Mouse (Mus musculus) left cerebral cortex, postnatal 4 days (tissue): Measurements from ENCODE around the gene Rbm38. TPM values are rescaled to one million over a fixed set of nuclear protein-coding genes. Genes with fewer than 3 reads are reported as not detected.

Experiments used
- DNase-seq: peaks from one replicate; pipeline ENCODE4 v3.0.0-alpha.2; 2022
- intact Hi-C: fragments of 180-260 bp; cut with DNase I; formaldehyde crosslinking; loops from one replicate; pipeline ENCODE4 v1.15.1; 2025
- total RNA-seq, 2 experiments: library from RNA; stranded (reverse); gene quantifications; 2 replicates each; pipeline ENCODE4 v1.2.3; 2021

Rbm38 gene
- total RNA-seq, 2 experiments from 2014 or later: 7.5 to 8.1 TPM

DNA sequence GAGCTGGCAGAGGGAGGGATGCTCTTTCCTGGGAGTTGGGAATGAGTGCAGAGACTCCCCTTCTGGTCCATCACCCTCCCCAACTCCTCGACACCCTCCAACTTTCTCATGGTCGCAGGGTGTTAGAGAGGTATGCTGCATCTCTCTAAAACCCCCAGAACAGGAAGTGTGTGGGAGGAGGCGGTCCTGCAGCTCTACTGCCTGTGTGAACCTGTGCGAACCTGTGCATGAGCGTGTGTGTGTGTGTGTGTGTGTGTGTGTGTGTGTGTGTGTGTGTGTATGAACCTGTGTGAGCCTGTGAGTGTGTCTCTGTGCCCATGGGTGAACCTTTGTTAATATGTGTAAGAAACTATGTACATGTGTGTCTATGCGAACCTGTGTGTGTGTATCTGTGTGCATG is 33.5 kb downstream of the Rbm38 start:
- DNase-seq: no peak
- intact Hi-C loops: no loop called here

DNA sequence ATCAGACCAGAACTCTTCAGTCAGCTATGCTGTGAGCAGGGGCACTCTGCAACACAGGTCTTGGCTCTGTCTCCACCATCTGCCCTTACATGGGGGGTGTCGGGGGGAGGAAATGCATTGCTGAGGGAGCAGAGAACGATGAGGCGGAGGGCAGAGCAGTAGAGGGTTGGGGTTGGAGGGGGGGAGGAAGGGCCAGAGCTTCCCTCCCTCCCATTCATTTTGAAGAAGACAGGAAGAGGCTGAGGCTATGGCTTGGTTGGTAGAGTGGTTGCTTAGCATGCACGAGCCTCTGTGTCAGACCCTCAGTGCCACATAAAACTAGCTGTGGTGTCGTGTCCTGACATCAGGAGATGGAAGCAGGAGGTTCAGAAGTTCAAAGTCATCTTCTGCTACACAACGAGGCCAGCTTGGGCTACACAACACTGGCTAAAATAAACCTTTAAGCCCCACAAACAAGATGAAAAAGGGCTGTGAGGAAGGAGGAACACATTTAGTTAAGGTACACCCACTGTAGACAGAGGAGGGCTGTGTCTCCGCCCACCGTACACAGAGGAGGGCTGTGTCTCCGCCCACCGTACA is 36.1 kb downstream of the Rbm38 start:
- intact Hi-C loops: no loop called here
- no peak for DNase-seq

DNA sequence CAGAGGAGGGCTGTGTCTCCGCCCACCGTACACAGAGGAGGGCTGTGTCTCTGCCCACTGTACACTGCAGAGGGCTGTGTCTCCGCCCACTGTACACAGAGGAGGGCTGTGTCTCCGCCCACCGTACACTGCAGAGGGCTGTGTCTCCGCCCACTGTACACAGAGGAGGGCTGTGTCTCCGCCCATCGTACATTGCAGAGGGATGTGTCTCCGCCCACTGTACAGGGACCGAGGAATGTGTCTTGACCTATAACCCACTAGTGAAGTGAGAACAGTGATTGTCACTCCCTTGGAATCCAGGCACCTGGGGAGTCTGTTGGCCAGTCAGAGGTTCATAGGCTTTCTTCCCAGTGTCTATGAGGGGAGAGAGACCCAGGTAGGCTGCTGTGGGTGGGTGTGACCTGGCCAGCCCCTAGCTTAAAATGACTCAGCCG is 36.6 kb downstream of the Rbm38 start:
- intact Hi-C loops: no loop called here
- DNase-seq: no peak

DNA sequence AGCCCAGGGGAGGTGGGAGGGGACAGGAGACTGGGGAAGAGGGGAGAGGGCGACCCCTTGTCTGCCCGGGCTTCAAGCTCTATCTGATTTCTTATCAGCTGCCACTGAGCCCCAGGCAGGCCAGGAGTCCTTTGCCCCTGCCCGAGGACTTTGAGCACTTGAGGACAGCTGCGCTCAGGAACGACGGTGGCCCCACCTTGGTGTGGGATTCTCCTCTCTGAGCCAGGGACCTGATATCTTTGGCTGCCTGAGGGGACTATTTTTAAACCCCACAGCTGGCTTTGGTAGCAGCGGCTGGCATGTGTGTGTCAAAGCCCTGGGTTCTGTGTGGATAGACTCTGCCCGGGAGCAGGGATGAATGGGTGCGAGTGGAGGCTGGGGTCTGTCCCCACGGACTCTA is 37.3 kb downstream of the Rbm38 start:
- intact Hi-C loops: no loop called here

DNA sequence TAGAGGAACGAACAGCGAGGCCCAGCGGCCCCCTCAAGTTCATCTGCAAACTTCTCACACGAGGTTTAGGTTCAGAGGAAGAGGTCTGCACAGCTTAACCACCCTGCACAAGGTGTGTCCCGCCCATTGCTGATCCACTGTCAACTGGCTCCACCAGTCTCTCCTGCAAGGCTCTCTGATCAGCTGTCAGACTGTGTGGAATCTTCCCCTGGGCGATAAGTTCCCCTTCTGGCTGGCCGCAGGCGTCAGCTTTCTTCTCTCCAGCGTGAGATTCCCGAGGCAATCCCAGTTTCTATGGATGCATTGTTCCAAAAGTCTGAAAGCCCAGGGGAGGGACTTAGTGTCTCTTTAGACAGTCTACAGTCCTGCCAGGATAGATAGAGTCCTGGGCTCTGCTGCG is 38.0 kb downstream of the Rbm38 start:
- intact Hi-C loops: no loop called here
- no peak for DNase-seq

More for the DNA sequence above, 37.3 kb downstream of the Rbm38 start:
- no peak for DNase-seq

DNA sequence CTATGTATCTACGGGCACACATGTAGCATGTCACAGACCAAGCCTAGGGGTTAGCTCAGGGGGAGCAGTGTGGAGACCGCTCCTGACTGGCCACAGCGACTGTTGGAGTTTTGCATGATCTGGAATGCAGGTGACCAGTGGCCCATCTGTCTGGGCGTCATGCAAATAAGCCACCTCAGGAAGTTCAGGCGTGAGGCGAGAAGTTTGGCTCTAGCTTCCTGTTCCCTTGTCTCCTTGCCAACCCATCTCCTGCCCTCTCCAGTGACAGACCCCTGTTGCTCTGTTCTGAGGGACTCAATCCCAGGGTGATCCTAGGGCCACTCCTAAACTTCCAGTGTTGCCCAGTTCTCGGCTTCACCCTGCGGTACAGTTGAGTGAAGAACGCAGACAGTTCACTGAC is 40.2 kb downstream of the Rbm38 start:
- intact Hi-C loops: no loop called here
- DNase-seq: no peak

DNA sequence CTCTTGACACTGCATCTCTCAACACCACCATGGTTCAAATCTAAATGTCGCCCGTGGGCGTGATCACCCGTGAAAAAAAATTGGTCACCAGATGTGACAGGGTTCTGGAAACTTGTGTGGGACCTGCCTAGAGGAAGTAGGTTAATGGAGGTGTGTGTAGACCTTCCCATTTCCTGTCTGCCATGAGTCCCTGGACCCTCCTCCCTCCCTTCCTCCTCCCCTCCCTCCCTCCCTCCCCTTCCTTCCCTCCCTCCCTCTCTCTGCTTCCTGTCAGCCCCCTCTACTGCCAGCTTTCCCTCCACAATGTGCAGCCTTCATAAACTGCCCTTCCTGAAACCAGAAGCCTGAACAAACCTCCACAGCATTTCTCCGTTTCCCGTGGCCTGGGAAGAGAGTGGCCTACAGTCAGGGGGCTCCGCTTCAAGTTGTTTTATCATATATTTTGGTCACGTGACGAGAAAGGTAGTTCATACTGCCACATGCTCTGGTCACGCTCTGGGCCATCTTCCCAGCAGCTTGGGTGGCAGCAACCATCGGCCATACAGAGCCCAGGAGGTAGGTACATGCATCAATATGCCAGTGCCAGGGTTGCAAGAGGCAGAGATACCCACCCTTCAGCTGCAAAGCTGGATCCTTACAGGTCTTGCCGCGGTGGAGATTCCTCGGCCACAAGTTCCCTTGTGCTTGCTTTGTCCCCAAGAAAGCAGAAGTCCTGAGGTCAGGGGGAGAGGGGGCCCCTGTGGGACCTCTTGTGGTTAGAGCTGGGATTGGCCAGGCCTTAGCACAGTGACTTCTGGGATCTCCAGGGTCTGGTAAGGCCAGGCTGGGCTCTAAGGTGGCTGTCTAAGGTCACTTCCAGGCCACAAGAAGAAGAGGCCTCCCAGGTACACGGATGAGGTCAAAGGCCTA is 41.4 kb downstream of the Rbm38 start:
- intact Hi-C loops: no loop called here
- DNase-seq: no peak

DNA sequence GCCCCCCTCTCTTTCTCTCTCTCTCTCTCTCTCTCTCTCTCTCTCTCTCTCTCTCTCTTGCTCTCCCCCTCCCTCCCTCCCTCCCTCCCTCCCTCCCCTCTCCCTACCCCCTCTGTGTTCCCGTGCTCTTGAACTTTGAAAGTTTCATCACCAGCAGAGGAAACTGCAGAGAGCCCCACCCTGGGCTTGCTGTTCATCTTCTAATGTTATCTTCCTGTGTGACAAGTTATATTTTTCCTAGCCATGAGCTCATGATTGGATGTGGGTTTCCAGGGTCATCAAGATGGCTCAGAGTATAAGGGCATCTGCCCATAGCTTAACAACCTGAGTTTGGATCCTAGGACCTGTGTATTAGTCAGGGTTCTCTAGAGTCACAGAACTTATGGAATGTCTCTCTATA is 42.9 kb downstream of the Rbm38 start:
- no peak for DNase-seq
- intact Hi-C loops: no loop called here

DNA sequence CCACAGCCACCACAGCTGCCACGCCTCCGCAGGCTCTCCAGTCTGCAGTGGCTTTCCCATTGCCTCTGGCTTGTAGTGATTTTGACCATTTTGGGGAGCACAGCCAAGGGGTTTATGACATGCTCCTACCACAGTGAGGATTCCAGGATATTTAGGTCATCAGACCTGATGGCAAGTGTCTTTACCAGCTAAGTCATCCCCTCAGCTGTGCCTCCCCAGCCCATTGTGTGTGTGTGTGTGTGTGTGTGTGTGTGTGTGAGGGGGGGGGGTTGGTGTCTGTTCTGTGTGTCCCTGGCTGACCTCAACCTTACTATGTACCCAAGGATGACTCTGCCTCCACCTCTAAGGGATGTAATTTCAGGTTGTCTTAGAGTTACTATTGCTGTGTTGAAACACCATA is 44.6 kb downstream of the Rbm38 start:
- no peak for DNase-seq
- intact Hi-C loops: no loop called here

DNA sequence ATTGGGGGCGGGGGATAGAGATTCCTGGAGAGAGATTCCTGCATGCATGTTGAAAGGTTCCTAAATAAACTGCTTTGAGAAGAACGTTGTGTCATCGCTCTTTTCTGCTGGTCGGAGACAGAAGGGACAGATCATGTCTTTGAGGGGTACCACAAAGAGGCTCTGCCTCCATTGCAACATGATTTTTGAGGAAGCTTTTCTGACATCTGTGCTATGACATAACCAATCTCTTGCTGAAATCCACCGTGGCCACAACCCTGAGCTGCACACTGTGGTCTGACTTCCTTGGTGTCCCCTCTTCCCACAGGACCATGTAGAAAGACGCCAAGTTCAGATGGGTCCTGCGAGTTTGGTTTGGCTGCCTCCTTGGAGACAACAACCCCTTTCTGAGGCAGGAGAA is 52.6 kb downstream of the Rbm38 start:
- no peak for DNase-seq
- intact Hi-C loops: no loop called here

DNA sequence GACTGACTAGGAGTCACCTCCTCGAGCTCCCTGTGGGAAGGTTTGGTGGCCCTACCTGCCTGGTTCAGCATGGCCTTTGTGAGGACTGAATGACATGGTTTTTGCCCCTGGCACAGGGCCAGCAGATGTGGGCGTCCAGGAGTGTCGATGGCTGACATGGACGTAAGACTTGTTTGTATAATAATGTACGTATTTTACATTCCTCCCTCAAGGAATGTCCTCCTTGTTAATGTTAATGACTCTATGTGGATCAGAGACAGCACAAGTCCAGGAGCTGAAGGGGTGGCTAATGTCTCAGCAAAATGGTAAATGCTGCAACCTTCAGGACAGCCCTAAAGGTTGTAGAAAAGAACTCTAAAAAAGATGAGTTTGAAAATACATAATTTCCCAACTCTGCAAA is 53.4 kb downstream of the Rbm38 start:
- DNase-seq: no peak
- intact Hi-C loops: no loop called here

DNA sequence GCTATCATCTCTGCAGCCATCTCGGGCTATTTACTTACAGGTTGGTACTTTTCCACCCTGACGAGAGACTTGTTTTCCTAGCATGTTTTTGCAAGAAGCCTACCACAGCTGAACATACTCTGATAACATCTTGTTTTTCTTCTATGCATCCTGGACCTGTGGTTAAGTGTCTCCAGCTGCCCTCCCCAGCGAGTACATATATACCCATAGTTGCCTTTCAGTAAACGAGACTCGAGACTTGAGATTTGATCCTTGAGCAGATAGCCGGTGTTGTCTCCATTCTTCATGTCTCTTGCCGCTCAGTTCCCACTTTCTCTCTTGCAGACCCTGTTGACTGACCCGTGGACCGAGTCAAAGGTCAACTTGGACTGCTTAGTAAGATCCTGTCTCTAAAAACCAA is 56.6 kb downstream of the Rbm38 start:
- intact Hi-C loops: no loop called here
- DNase-seq: no peak

DNA sequence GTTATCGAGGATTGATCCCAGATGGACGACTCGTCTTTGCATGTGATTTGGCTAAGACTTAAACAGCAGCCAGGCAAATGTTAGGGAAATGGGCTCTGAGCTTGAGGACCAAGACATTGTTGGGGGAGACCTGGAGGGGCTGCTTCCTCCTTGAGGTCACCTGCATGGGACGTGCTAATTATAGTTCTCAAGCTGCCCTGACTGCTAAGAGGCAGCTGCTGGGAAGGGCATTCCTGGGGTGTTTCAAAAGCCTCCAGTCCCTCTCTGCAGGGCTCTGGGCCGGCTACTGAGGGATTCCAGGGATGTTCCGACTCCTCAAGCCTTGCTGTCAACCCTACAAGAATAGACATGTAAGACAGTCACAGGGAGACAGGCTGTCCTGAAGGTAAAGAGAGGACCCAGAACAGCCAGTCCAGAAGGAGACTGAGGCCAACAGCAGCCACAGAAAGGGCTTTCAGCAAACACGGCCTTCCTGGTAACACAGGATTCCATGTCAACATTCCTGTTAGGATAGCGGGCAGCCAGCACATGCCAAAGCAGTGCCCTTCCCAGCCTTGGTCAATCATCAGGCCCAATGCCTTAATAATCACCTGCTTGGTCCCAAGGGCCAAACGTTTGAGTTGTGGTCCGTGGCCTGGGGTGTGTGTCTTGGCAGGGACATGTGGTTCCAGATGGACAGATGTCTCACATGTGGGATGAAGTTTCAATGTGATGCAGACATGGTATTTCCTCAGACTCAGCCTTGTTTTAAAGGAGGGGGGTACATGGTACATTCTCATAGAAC is 59.7 kb downstream of the Rbm38 start:
- DNase-seq: no peak
- intact Hi-C loops: loop anchor here (5.0 kb wide), 1 partner anchor 253 kb away; no protein-coding TSS in a partner anchor

DNA sequence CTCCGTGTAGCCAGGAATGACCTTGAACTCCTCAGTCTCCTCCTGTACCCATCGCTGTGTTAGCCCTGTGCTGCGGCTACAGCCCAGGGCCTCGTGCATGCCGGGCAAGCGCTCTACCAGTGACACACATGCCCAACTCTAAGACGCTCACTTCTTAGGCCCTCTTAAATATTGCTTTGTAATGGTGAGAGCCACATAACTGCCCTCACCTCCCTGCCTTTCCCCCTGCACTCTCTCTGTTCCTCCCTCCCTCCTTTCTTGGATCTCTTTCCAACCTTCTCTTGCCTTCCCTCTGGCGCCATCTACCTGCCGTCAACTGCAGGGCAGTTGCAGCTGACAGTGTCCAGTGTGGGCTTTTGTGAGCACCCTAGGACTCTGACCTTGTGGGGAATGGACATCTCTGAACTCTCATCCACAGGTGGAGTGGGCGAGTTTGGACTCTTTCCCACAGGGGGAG is 60.5 kb downstream of the Rbm38 start:
- intact Hi-C loops: loop anchor here (5.0 kb wide), 1 partner anchor 254 kb away; no protein-coding TSS in a partner anchor
- peak; percentile 82 for DNase-seq

DNA sequence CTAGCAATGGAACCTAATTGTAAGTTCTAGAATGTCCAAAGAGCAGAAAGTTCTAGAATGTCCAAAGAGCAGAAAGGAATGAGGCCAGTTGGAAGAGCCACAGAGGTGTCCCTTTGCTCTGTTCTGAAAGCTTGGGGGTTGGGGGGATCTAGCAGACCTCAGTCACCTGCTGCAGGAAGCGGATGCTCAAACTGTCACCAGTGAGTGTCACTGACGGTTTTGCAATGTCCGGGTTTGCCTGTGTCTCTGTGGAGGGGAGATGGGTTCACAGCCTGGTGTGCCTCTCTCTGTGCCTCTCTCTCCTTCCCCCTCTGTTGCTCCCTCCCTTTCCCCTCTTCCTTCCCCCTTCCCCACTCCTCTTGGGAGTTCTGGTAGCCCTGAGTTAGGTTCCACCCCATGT is 62.4 kb downstream of the Rbm38 start:
- DNase-seq: no peak
- intact Hi-C loops: loop anchor here (5.0 kb wide), 1 partner anchor 255 kb away; no protein-coding TSS in a partner anchor

DNA sequence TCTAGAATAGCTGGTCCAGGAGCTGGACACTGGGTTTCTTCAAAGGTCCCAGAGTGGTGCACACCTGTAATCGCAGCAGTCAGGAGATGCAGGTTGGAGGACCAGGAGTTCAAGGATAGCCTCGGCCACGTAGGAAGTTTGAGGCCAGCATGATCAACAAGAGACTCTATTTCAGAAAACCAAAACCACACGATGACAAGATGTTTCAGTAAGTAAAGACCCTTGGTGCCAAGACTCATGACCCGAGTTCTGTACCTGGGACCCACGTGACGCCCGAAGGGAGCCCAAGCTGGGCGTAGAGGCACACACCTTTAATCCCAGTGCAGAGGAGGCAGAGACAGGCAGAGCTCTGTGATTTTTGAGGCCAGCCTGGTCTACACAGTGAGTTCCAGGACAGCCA is 62.8 kb downstream of the Rbm38 start:
- DNase-seq: no peak
- intact Hi-C loops: loop anchor here (5.0 kb wide), 1 partner anchor 256 kb away; no protein-coding TSS in a partner anchor

DNA sequence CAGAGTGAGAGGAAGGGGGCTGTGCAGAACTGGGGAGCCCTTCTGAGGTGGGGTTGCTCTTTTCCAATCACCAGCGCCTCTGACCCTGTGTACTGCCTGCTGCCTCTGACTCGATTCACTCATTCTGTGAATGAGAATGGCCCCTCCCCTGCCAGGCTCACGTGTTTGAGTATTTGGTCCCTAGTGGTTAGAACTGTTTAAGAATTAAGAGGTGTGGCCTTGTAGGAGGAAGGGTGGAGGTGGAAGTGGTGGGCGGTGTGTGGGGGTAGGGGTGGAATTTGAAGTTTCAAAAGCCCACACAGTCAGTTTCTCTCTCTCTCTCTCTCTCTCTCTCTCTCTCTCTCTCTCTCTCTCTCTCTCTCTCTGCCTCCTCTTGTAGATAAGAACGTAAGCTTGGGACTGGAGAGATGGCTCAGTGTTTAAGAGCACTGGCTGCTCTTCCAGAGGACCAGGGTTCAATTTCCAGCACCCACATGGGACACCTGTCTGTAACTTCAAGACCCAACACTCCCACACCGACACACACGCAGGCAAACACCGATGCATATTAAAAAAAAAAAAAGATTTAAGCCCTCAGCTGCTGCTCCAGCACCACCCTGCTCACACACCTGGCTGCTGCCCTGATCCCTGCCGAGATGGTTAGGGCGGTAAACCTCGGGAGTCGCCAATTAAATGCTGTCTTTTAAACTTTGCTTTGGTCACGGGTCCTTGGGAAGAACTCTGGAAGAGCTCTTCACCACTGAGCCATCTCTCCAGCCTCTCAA is 63.6 kb downstream of the Rbm38 start:
- intact Hi-C loops: loop anchor here (5.0 kb wide), 1 partner anchor 257 kb away; no protein-coding TSS in a partner anchor
- DNase-seq: no peak
